27 mouse cellular contexts compared by ENCODE assay signal in the genomic region with DNA sequence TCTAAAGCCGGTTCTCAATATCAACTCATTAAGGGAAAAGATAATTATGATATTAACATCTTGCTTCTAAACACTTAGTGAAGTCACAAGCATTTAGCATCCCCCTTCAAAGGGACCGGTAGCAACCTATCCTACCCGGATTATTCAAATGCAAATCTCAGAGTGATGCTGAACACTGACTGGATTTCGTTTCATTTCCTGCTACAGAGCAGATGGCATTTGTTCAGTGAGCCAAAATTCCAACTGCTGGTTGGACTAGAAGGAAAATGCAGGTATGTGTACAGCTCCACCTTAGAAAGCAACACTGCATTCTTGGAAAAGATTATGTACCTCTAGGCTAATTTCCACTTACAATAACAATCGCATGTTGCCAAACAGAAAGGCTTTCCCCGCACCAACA.
DNase-seq lines count a peak whose midpoint lies in the region; ATAC-seq and TF ChIP-seq lines count a peak whose summit lies in the region.
"Had no signal": no experiment of that assay in that cellular context is flagged by ENCODE, and none has a peak within 500 bp of the region (broad histone marks: within the 10 kb centered on the region; RNA-seq: fewer than 3 reads in every experiment).

No protein-coding gene starts in this region.

- DNase-seq in cerebellum, postnatal 14 days: peak; percentile 24 to 67
- DNase-seq in cerebellum, adult 9-11 months: no peak
- no peak for DNase-seq in forebrain, postnatal 0 days
- peak; percentile 74 for DNase-seq in R1 (ENCODE audit: low read depth, low spot score)
- DNase-seq in brain, embryonic 14.5 days (ENCODE audit: low read depth): peak; percentile 46
- no peak for DNase-seq in thymus, adult 2 months
- DNase-seq: adrenal gland, adult 8-10 months; gastrocnemius, postnatal 25 days; heart, adult 11 months; kidney, adult 8-10 months; kidney, postnatal 4 days; layer of hippocampus, adult 9-11 months; liver; lung, embryonic 14.5 days; lung, postnatal 14 days; retina, postnatal 1 day; right cerebral cortex, postnatal 14 days had no signal

- H3K36me3 ChIP-seq in forebrain, embryonic 15.5 days: no peaks in the 10 kb centered on the region
- no peaks in the 10 kb centered on the region for H3K36me3 ChIP-seq in forebrain, postnatal 0 days (ENCODE audit: insufficient read depth)
- H3K36me3 ChIP-seq in thymus, adult 2 months (ENCODE audit: control insufficient read depth, insufficient read depth, low read length): no peaks in the 10 kb centered on the region
- H3K36me3 ChIP-seq: embryonic facial prominence, embryonic 15.5 days; heart, embryonic 10.5 days; heart, embryonic 15.5 days; liver, embryonic 15.5 days; midbrain, embryonic 15.5 days; neural tube, embryonic 15.5 days had no signal

- peak; percentile 51; the same call in 1 of the 2 replicates for ATAC-seq in forebrain, embryonic 15.5 days (replicated peaks)
- ATAC-seq in forebrain, postnatal 0 days: no peak; the same call in 1 of the 2 replicates
- ATAC-seq: CD4-positive, CD25-positive, alpha-beta regulatory T cell, adult 4 months; hindbrain, embryonic 16.5 days; midbrain, embryonic 15.5 days had no signal

- 44% methylated on average over 6 of the region's 6 CpGs for WGBS in forebrain, embryonic 15.5 days
- WGBS in forebrain, postnatal 0 days: 42% methylated on average over 6 of the region's 6 CpGs
- 90% methylated on average over 6 of the region's 6 CpGs for WGBS in thymus, adult 2 months

- H3K9me3 ChIP-seq in forebrain, embryonic 15.5 days: no peaks in the 10 kb centered on the region
- H3K9me3 ChIP-seq in forebrain, postnatal 0 days (ENCODE audit: low read length): no peaks in the 10 kb centered on the region
- H3K9me3 ChIP-seq: embryonic facial prominence, embryonic 15.5 days; heart, embryonic 10.5 days; heart, embryonic 15.5 days; liver, embryonic 15.5 days; midbrain, embryonic 15.5 days; neural tube, embryonic 15.5 days had no signal

- H3K27ac ChIP-seq in forebrain, embryonic 15.5 days (replicated peaks): no peak overlapping the region
- no peak overlapping the region for H3K27ac ChIP-seq in forebrain, postnatal 0 days (ENCODE audit: low read depth, low read length)
- no peak overlapping the region for H3K27ac ChIP-seq in thymus, adult 2 months (ENCODE audit: control insufficient read depth, insufficient read depth, low read length)
- H3K27ac ChIP-seq: embryonic facial prominence, embryonic 15.5 days; heart, embryonic 10.5 days; heart, embryonic 15.5 days; kidney, postnatal 0 days; liver, embryonic 15.5 days; midbrain, embryonic 15.5 days; neural tube, embryonic 15.5 days had no signal

- TF ChIP-seq POLR2A in brain, embryonic 14.5 days (IDR thresholded peaks at IDR 0.05; ENCODE audit: borderline replicate concordance, extremely low read depth, insufficient read depth, insufficient read length, poor library complexity, severe bottlenecking): no peak
- TF ChIP-seq POLR2A in thymus, adult 2 months (IDR thresholded peaks at IDR 0.05; ENCODE audit: control insufficient read depth, extremely low read depth, insufficient read depth, low read length, poor library complexity): no peak

- no peaks in the 10 kb centered on the region for H3K27me3 ChIP-seq in forebrain, embryonic 15.5 days
- no peaks in the 10 kb centered on the region for H3K27me3 ChIP-seq in forebrain, postnatal 0 days (ENCODE audit: insufficient read depth, low read length)
- no peaks in the 10 kb centered on the region for H3K27me3 ChIP-seq in thymus, adult 2 months (ENCODE audit: control insufficient read depth, insufficient read depth, low read length)
- H3K27me3 ChIP-seq: embryonic facial prominence, embryonic 15.5 days; heart, embryonic 15.5 days; liver, embryonic 15.5 days; midbrain, embryonic 15.5 days; neural tube, embryonic 15.5 days had no signal

- H3K4me3 ChIP-seq in forebrain, embryonic 15.5 days: no peak overlapping the region
- no peak overlapping the region for H3K4me3 ChIP-seq in forebrain, postnatal 0 days (ENCODE audit: low read depth, low read length)
- no peak overlapping the region for H3K4me3 ChIP-seq in thymus, adult 2 months (ENCODE audit: control insufficient read depth, insufficient read depth, low read length)
- H3K4me3 ChIP-seq: embryonic facial prominence, embryonic 15.5 days; heart, embryonic 10.5 days; heart, embryonic 15.5 days; liver, embryonic 15.5 days; midbrain, embryonic 15.5 days; neural tube, embryonic 15.5 days had no signal

- H3K4me1 ChIP-seq in forebrain, embryonic 15.5 days: peaks cover 14% of the 10 kb centered on the region
- H3K4me1 ChIP-seq in forebrain, postnatal 0 days (ENCODE audit: insufficient read depth): no peaks in the 10 kb centered on the region
- H3K4me1 ChIP-seq in thymus, adult 2 months (replicated peaks; ENCODE audit: control insufficient read depth, insufficient read depth, low read length): no peaks in the 10 kb centered on the region
- H3K4me1 ChIP-seq: embryonic facial prominence, embryonic 15.5 days; heart, embryonic 10.5 days; heart, embryonic 15.5 days; liver, embryonic 15.5 days had no signal

- no peak overlapping the region for H3K4me2 ChIP-seq in forebrain, embryonic 15.5 days (replicated peaks)
- no peak overlapping the region for H3K4me2 ChIP-seq in forebrain, postnatal 0 days (ENCODE audit: low read depth)
- H3K4me2 ChIP-seq: embryonic facial prominence, embryonic 15.5 days; heart, embryonic 15.5 days; liver, embryonic 15.5 days; lung, embryonic 14.5 days; midbrain, embryonic 15.5 days; neural tube, embryonic 15.5 days had no signal

- TF ChIP-seq CTCF in forebrain, postnatal 0 days (IDR thresholded peaks at IDR 0.05; ENCODE audit: low read depth): no peak
- no peak for TF ChIP-seq CTCF in brain, embryonic 14.5 days (IDR thresholded peaks at IDR 0.05; ENCODE audit: borderline replicate concordance, extremely low read depth, insufficient read depth, insufficient read length)
- no peak for TF ChIP-seq CTCF in thymus, adult 2 months (IDR thresholded peaks at IDR 0.05; ENCODE audit: borderline replicate concordance, control insufficient read depth, extremely low read depth, insufficient read depth, low read length, poor library complexity)

- H3K9ac ChIP-seq in forebrain, embryonic 15.5 days (replicated peaks): no peak overlapping the region
- no peak overlapping the region for H3K9ac ChIP-seq in forebrain, postnatal 0 days
- H3K9ac ChIP-seq: embryonic facial prominence, embryonic 15.5 days; heart, embryonic 15.5 days; liver, embryonic 15.5 days; lung, embryonic 14.5 days; midbrain, embryonic 15.5 days; neural tube, embryonic 15.5 days had no signal

Comparison
In these comparisons a context has a peak if more than half of its experiments do, and no peak if none do; other contexts are left out.
1. DNase-seq: peak in cerebellum, postnatal 14 days (2 of 2), R1 (single experiment) and brain, embryonic 14.5 days (single experiment); none in cerebellum, adult 9-11 months (single experiment), forebrain, postnatal 0 days (single experiment) and thymus, adult 2 months (single experiment).